Mouse (Mus musculus) thymus, postnatal 14 days (tissue): ENCODE data around the gene Fggy.
A peak's percentile ranks its signal among the peaks of the same experiment; 100 is the strongest.

Experiments used
- DNase-seq: peaks from one replicate; pipeline ENCODE4 v3.0.0; 2021

Fggy gene

DNA sequence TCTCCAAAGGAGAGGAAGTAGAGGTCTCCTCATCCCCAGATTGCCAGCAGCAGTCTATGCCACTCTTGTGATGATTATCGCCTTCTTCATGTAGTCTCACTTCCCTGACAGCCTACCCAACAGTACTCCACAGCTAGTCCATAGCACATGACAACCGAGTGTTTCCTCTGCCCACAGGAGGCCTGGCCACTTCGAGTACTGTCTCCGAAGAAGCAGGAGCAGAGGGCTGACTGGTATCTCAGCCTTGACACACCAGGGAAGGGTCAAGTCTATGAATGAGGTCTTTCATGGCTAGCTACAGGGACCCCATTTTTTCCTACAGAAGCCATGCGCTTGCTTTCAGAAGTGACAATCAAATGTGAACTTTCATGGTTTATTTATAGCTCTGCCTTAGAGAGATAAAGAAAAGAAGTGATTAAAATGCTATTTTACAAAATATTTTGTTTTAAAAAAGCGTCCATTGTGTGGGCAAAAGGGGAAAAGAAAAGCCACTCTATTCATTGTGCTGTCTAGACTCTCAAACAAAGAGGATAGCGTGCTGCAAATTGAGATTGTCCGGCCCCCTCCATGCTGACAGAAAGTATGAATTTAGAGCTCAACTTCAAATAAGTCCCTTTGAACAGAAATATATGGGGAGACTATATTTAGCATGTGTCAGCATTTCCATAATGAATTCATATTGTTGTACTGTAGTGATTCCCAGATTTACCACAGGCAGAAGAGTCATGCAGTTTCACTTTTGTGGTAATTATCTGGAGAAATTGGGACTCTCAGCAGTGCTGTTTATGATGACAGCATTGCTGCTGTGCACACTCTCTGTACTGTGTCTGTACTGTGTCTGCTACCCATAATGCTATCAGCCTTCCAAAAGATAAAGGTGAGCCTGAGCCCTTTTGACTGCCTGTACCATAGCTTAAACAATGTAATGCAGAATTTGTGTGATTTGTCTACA, 358.6 kb downstream of the Fggy start:
- no peak for DNase-seq

DNA sequence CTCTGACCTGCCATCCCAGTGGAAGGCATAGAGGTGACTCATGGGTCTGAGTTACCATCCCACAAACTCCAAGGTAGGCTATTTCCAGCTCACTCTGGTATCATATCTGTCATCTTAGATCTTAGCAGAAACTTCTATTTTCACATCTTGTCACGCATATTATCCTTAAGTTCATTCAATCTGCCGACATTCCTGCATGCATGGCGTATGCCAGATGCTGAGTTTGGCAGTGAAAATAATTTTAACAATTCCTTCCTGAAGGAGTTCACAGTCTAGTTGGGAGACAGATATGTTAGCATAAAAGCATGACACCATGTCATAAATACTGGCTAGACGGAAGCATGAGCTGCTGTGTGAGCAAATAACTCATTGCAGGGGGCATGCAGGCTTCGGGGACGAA, 360.4 kb downstream of the Fggy start:
- no peak for DNase-seq

DNA sequence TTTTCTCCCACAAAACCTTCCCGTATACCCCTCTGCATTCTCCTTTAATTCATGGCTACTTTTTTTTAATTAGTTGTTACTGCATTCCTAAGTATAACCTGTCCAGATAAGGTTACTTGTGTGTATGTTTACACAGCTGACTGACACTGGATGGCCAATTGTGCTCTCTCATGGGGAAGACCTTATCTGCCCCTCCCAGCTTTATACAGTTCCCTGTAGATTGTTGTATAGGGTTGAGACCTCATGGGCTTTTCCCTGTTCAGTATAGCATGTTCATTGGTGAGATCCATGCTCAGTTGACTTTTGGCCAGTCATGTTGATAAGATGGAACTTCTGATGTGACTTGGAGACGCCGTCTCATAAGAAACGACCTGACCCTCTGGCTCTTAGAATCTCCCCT, 363.1 kb downstream of the Fggy start:
- no peak for DNase-seq

GRCm38 (mm10) chr4:95924210-95925184, 367.2 kb downstream of the Fggy start:
- DNase-seq: peak; percentile 80

- DNase-seq: no peak
Measured at GRCm38 (mm10) chr4:95928846-95929245, 371.5 kb downstream of the Fggy start.

GRCm38 (mm10) chr4:95929936-95930335, 372.6 kb downstream of the Fggy start:
- no peak for DNase-seq

GRCm38 (mm10) chr4:95931331-95931730, 374.0 kb downstream of the Fggy start:
- DNase-seq: no peak

DNA sequence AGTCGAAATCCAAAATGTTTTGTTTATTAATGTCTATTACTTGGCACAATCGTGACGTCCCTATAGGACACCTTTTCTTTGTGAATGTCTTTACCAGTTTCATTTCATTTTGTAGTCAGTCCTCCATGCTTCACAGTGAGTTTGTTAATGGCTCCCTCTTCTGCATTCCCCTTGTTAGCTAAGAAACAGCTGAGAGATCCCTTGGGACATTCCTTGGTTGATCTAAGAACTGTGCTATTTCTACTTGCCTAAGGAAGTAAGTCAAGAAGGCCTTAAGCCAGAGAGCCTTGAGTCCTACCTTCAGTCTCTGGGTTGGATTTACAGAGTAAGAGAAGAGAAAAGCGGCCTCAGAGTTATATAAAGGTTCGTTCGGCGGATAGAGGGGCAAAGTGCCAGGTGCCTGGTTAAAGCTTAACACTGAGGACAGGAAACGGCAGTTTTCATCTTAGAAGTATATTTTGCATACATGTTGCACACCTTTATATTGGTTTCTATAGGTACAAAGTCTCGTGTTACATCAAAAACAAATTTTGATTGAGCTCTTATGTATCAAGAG, 376.6 kb downstream of the Fggy start:
- no peak for DNase-seq

GRCm38 (mm10) chr4:95934384-95935035, 377.2 kb downstream of the Fggy start:
- no peak for DNase-seq

- no peak for DNase-seq
Measured at GRCm38 (mm10) chr4:95938701-95939100, 381.4 kb downstream of the Fggy start.

GRCm38 (mm10) chr4:95947896-95948295, 390.6 kb downstream of the Fggy start:
- DNase-seq: no peak

- no peak for DNase-seq
Measured at GRCm38 (mm10) chr4:95953328-95953727, 396.0 kb downstream of the Fggy start.

GRCm38 (mm10) chr4:95966928-95967724, 409.8 kb downstream of the Fggy start, which contains the start of gene Hook1:
Gene Hook1, plus strand, starts transcription at chr4:95967240.
- peak; percentile 97 for DNase-seq
